Mouse (Mus musculus): ENCODE data around the gene 1600015I10Rik. TPM values are rescaled to one million over a fixed set of nuclear protein-coding genes. Genes with fewer than 3 reads are reported as not detected.

Gene 1600015I10Rik
- polyA plus RNA-seq (2014; fragmentation: Illumina TruSeq; extraction: RNeasy Lipid Tissue Mini Kit (QIAGEN cat#74804)) = not detected

GRCm38 (mm10) chr6:48929595-48929994 lies at the start of gene 1600015I10Rik:
TSS of gene 1600015I10Rik (plus strand) at chr6:48929895.

GRCm38 (mm10) chr6:48974663-48975062 lies 45.0 kb downstream of the 1600015I10Rik start, which contains the start of gene Doxl2:
TSS of gene Doxl2 (plus strand) at chr6:48974963.

Other genes with a start within 250 kb of the 1600015I10Rik start
- gene Gimap4, start 245.3 kb upstream of the 1600015I10Rik start, polyA plus RNA-seq (2014; fragmentation: Illumina TruSeq; extraction: RNeasy Lipid Tissue Mini Kit (QIAGEN cat#74804)) = 67.1 TPM
- gene Gimap6, start 221.7 kb upstream of the 1600015I10Rik start, polyA plus RNA-seq (2014; fragmentation: Illumina TruSeq; extraction: RNeasy Lipid Tissue Mini Kit (QIAGEN cat#74804)) = 42.7 TPM
- gene Gm28053, start 211.3 kb upstream of the 1600015I10Rik start, polyA plus RNA-seq (2014; fragmentation: Illumina TruSeq; extraction: RNeasy Lipid Tissue Mini Kit (QIAGEN cat#74804)) = not detected
- 0.63 TPM for gene Gimap7, start 211.3 kb upstream of the 1600015I10Rik start, polyA plus RNA-seq (2014; fragmentation: Illumina TruSeq; extraction: RNeasy Lipid Tissue Mini Kit (QIAGEN cat#74804))
- 0.83 TPM for gene Gimap1, start 190.8 kb upstream of the 1600015I10Rik start, polyA plus RNA-seq (2014; fragmentation: Illumina TruSeq; extraction: RNeasy Lipid Tissue Mini Kit (QIAGEN cat#74804))
- 4.7 TPM for gene Gimap5, start 183.7 kb upstream of the 1600015I10Rik start, polyA plus RNA-seq (2014; fragmentation: Illumina TruSeq; extraction: RNeasy Lipid Tissue Mini Kit (QIAGEN cat#74804))
- 2.7 TPM for gene Gimap3, start 159.0 kb upstream of the 1600015I10Rik start, polyA plus RNA-seq (2014; fragmentation: Illumina TruSeq; extraction: RNeasy Lipid Tissue Mini Kit (QIAGEN cat#74804))
- gene Tmem176a, start 89.0 kb upstream of the 1600015I10Rik start, polyA plus RNA-seq (2014; fragmentation: Illumina TruSeq; extraction: RNeasy Lipid Tissue Mini Kit (QIAGEN cat#74804)) = 202 TPM
- 45.4 TPM for gene Tmem176b, start 88.4 kb upstream of the 1600015I10Rik start, polyA plus RNA-seq (2014; fragmentation: Illumina TruSeq; extraction: RNeasy Lipid Tissue Mini Kit (QIAGEN cat#74804))
- gene Aoc1, start 57.0 kb upstream of the 1600015I10Rik start, polyA plus RNA-seq (2014; fragmentation: Illumina TruSeq; extraction: RNeasy Lipid Tissue Mini Kit (QIAGEN cat#74804)) = 3.1 TPM
- gene Doxl2, start 45.1 kb downstream of the 1600015I10Rik start, polyA plus RNA-seq (2014; fragmentation: Illumina TruSeq; extraction: RNeasy Lipid Tissue Mini Kit (QIAGEN cat#74804)) = not detected
- not detected for gene Svs1, start 57.0 kb downstream of the 1600015I10Rik start, polyA plus RNA-seq (2014; fragmentation: Illumina TruSeq; extraction: RNeasy Lipid Tissue Mini Kit (QIAGEN cat#74804))
- gene Gpnmb, start 106.7 kb downstream of the 1600015I10Rik start, polyA plus RNA-seq (2014; fragmentation: Illumina TruSeq; extraction: RNeasy Lipid Tissue Mini Kit (QIAGEN cat#74804)) = 23.3 TPM
- gene Malsu1, start 143.9 kb downstream of the 1600015I10Rik start, polyA plus RNA-seq (2014; fragmentation: Illumina TruSeq; extraction: RNeasy Lipid Tissue Mini Kit (QIAGEN cat#74804)) = 21.9 TPM